ENCODE assay signal across 22 mouse cellular contexts in genomic region chr12:102333101-102333500, GRCm38 (mm10). TPM values are rescaled to one million over a fixed set of nuclear protein-coding genes. Genes with fewer than 3 reads are reported as not detected.
DNase-seq lines count a peak whose midpoint lies in the region; ATAC-seq and TF ChIP-seq lines count a peak whose summit lies in the region.
"Had no signal": no experiment of that assay in that cellular context is flagged by ENCODE, and none has a peak within 500 bp of the region (broad histone marks: within the 10 kb centered on the region; RNA-seq: fewer than 3 reads in every experiment).

No protein-coding gene starts in this region.

- DNase-seq in left cerebral cortex, adult 9 months (ENCODE audit: low spot score in 2 of 2), result no peak
- no peak for DNase-seq in kidney, adult 18-20 months
- DNase-seq in frontal cortex, postnatal 14 days (ENCODE audit: low spot score in 2 of 2), result no peak
- DNase-seq: adrenal gland, adult 2 months; adrenal gland, postnatal 14 days; cerebellum, adult 18-20 months; cerebellum, adult 9-10 months; cerebellum, postnatal 14 days; forebrain, postnatal 0 days; gastrocnemius, postnatal 25 days; heart, adult 2 months had no signal

- 80% methylated on average over 2 of the region's 2 CpGs for WGBS in bone marrow, adult 2 months

- no peak for TF ChIP-seq CTCF in bone marrow, adult 2 months (IDR thresholded peaks at IDR 0.05; ENCODE audit: control insufficient read depth, insufficient read depth, low read length)
- no peak for TF ChIP-seq CTCF in bone marrow macrophage, adult 2 months (IDR thresholded peaks at IDR 0.05; ENCODE audit: low read depth, low read length)

- no peak for TF ChIP-seq POLR2A in bone marrow, adult 2 months (IDR thresholded peaks at IDR 0.05; ENCODE audit: borderline replicate concordance, control insufficient read depth, low read depth, low read length)
- no peak for TF ChIP-seq POLR2A in bone marrow macrophage, adult 2 months (IDR thresholded peaks at IDR 0.05; ENCODE audit: borderline replicate concordance, low read depth, low read length)

- peak overlapping the region; percentile 13 for H3K27ac ChIP-seq in bone marrow, adult 2 months (ENCODE audit: control insufficient read depth, insufficient read depth, low read depth, low read length, poor library complexity)
- peak overlapping the region; percentile 32 for H3K27ac ChIP-seq in bone marrow macrophage, adult 2 months (ENCODE audit: insufficient read depth, low read depth, low read length)
- H3K27ac ChIP-seq: embryonic facial prominence, embryonic 12.5 days; embryonic facial prominence, embryonic 15.5 days; heart, adult 2 months; hindbrain, embryonic 10.5 days; hindbrain, embryonic 13.5 days had no signal

- peak; percentile 22 to 52; a peak in 2 of 4 replicates for ATAC-seq in hematopoietic stem cell, adult 5-6 weeks (replicated peaks in 1 of 2; ENCODE audit: insufficient read depth in 1 of 2, low FRiP score in 2 of 2, low TSS enrichment in 1 of 2, low read depth in 1 of 2, poor library complexity in 2 of 2, severe bottlenecking in 2 of 2)
- peak; percentile 62 for ATAC-seq in monocyte, adult 5-6 weeks (replicated peaks; ENCODE audit: insufficient number of reproducible peaks, low FRiP score, low TSS enrichment, poor library complexity, severe bottlenecking)
- ATAC-seq: CD4-positive, CD25-positive, alpha-beta regulatory T cell, adult 4 months; forebrain, embryonic 14.5 days; forebrain, postnatal 0 days; hindbrain, embryonic 16.5 days had no signal

- H3K4me3 ChIP-seq in bone marrow, adult 2 months (replicated peaks; ENCODE audit: control insufficient read depth, low read depth, low read length), result no peak overlapping the region
- H3K4me3 ChIP-seq in bone marrow macrophage, adult 2 months (ENCODE audit: insufficient read depth, low read length), result no peak overlapping the region
- H3K4me3 ChIP-seq: embryonic facial prominence, embryonic 12.5 days; embryonic facial prominence, embryonic 15.5 days; heart, adult 2 months; hindbrain, embryonic 10.5 days; hindbrain, embryonic 13.5 days had no signal

- peaks cover 8% of the 10 kb centered on the region; the same call in 1 of the 2 replicates for H3K4me1 ChIP-seq in bone marrow, adult 2 months (ENCODE audit: control insufficient read depth, insufficient read depth, low read length)
- H3K4me1 ChIP-seq in bone marrow macrophage, adult 2 months (ENCODE audit: control insufficient read depth, insufficient read depth, low read length), result peaks cover 53% of the 10 kb centered on the region
- H3K4me1 ChIP-seq: embryonic facial prominence, embryonic 12.5 days; embryonic facial prominence, embryonic 15.5 days; hindbrain, embryonic 13.5 days had no signal

RNA-seq across cellular contexts. Expression of gene Rin3, which starts 50.3 kb away (rescaled TPM):
- 35.3 and 102 TPM in 2 replicates for polyA plus RNA-seq in bone marrow, adult 2 months (2011; ENCODE audit: insufficient read depth, insufficient read length, low replicate concordance, missing spikeins)
- polyA plus RNA-seq in bone marrow macrophage, adult 2 months (2012; ENCODE audit: insufficient read depth, insufficient read length, missing spikeins), result 31.8 and 39.5 TPM in 2 replicates
- total RNA-seq in hematopoietic stem cell, adult 5-6 weeks (2017), result 41.8 and 63.7 TPM in 2 replicates
- total RNA-seq in monocyte, adult 5-6 weeks (2017), result 60.2 to 126 TPM (median 89.9 TPM) in 3 replicates
